Mouse (Mus musculus): ENCODE measurements around the gene Isy1.
A peak's percentile ranks its signal among the peaks of the same experiment; 100 is the strongest.

Isy1 gene

GRCm38 (mm10) chr6:87838551-87839197 lies at the start of gene Isy1:
TSS of gene Isy1 (minus strand) at chr6:87838798.
- DNase-seq (ENCODE audit: low read depth, low spot score) = peak; percentile 98

- DNase-seq (ENCODE audit: low read depth, low spot score) = peak; percentile 100
Measured at GRCm38 (mm10) chr6:87887594-87888233, 49.1 kb upstream of the Isy1 start, which contains the start of gene Copg1. TSS of gene Copg1 (plus strand) at chr6:87887814.

- DNase-seq (ENCODE audit: low read depth, low spot score) = no peak
Measured at GRCm38 (mm10) chr6:87886721-87887120, 48.1 kb upstream of the Isy1 start.

GRCm38 (mm10) chr6:87882816-87883215 lies 44.2 kb upstream of the Isy1 start:
- DNase-seq (ENCODE audit: low read depth, low spot score) = no peak

- no peak for DNase-seq (ENCODE audit: low read depth, low spot score)
Measured at GRCm38 (mm10) chr6:87882221-87882620, 43.6 kb upstream of the Isy1 start.

GRCm38 (mm10) chr6:87879628-87880027 lies 41.0 kb upstream of the Isy1 start:
- DNase-seq (ENCODE audit: low read depth, low spot score) = no peak

- DNase-seq (ENCODE audit: low read depth, low spot score) = no peak
Measured at GRCm38 (mm10) chr6:87879010-87879409, 40.4 kb upstream of the Isy1 start.

GRCm38 (mm10) chr6:87876068-87876643 lies 37.6 kb upstream of the Isy1 start:
- DNase-seq (ENCODE audit: low read depth, low spot score) = peak; percentile 7

GRCm38 (mm10) chr6:87875562-87875961 lies 37.0 kb upstream of the Isy1 start:
- no peak for DNase-seq (ENCODE audit: low read depth, low spot score)

GRCm38 (mm10) chr6:87875083-87875482 lies 36.5 kb upstream of the Isy1 start:
- no peak for DNase-seq (ENCODE audit: low read depth, low spot score)

GRCm38 (mm10) chr6:87873963-87874362 lies 35.4 kb upstream of the Isy1 start:
- no peak for DNase-seq (ENCODE audit: low read depth, low spot score)

- no peak for DNase-seq (ENCODE audit: low read depth, low spot score)
Measured at GRCm38 (mm10) chr6:87873104-87873503, 34.5 kb upstream of the Isy1 start.

- no peak for DNase-seq (ENCODE audit: low read depth, low spot score)
Measured at GRCm38 (mm10) chr6:87871240-87871639, 32.6 kb upstream of the Isy1 start.

- no peak for DNase-seq (ENCODE audit: low read depth, low spot score)
Measured at GRCm38 (mm10) chr6:87870440-87870839, 31.8 kb upstream of the Isy1 start.

GRCm38 (mm10) chr6:87868871-87869506 lies 30.4 kb upstream of the Isy1 start:
- no peak for DNase-seq (ENCODE audit: low read depth, low spot score)

- DNase-seq (ENCODE audit: low read depth, low spot score) = no peak
Measured at GRCm38 (mm10) chr6:87867256-87867655, 28.7 kb upstream of the Isy1 start.

- no peak for DNase-seq (ENCODE audit: low read depth, low spot score)
Measured at GRCm38 (mm10) chr6:87866211-87866610, 27.6 kb upstream of the Isy1 start.

- DNase-seq (ENCODE audit: low read depth, low spot score) = no peak
Measured at GRCm38 (mm10) chr6:87857071-87857470, 18.5 kb upstream of the Isy1 start.

- DNase-seq (ENCODE audit: low read depth, low spot score) = no peak
Measured at GRCm38 (mm10) chr6:87853446-87853845, 14.8 kb upstream of the Isy1 start.

- DNase-seq (ENCODE audit: low read depth, low spot score) = no peak
Measured at GRCm38 (mm10) chr6:87851871-87852270, 13.3 kb upstream of the Isy1 start.

GRCm38 (mm10) chr6:87850900-87851614 lies 12.5 kb upstream of the Isy1 start, which contains the start of gene Cnbp:
TSS of gene Cnbp (minus strand) at chr6:87851106.
- DNase-seq (ENCODE audit: low read depth, low spot score) = peak; percentile 97

All from forelimb bud, embryonic 11.5 days (tissue).